Mouse (Mus musculus) C2C12 (cell line): ENCODE measurements around the gene Vps16.

Experiments used
- CEBPB ChIP-seq: IDR thresholded peaks from one replicate; pipeline ENCODE4 v1.6.1; 2011; ENCODE audit warnings: low read depth, mild to moderate bottlenecking, control low read depth, moderate library complexity
- CTCF ChIP-seq: IDR thresholded peaks from one replicate; pipeline ENCODE4 v1.5.1; 2011; ENCODE audit not compliant: control insufficient read depth, insufficient read depth, insufficient read length
- FOSL1 ChIP-seq: IDR thresholded peaks from one replicate; pipeline ENCODE4 v1.8.0; 2011; ENCODE audit warnings: mild to moderate bottlenecking, low read length; ENCODE audit not compliant: poor library complexity, insufficient read depth, severe bottlenecking
- MAX ChIP-seq: IDR thresholded peaks from one replicate; pipeline ENCODE4 v1.6.1; 2011; ENCODE audit warnings: mild to moderate bottlenecking, control low read depth
- MYOD1 ChIP-seq: IDR thresholded peaks from one replicate; pipeline ENCODE4 v1.6.1; 2011; ENCODE audit warnings: low read depth; ENCODE audit not compliant: control insufficient read depth, insufficient read length
- MYOG ChIP-seq: IDR thresholded peaks from one replicate; pipeline ENCODE4 v1.6.1; 2011; ENCODE audit not compliant: control insufficient read depth, insufficient read length; ENCODE audit errors: extremely low read depth
- USF1 ChIP-seq: IDR thresholded peaks from one replicate; pipeline ENCODE4 v1.6.1; 2011; ENCODE audit warnings: low read depth, mild to moderate bottlenecking, control low read depth, moderate library complexity

DNA sequence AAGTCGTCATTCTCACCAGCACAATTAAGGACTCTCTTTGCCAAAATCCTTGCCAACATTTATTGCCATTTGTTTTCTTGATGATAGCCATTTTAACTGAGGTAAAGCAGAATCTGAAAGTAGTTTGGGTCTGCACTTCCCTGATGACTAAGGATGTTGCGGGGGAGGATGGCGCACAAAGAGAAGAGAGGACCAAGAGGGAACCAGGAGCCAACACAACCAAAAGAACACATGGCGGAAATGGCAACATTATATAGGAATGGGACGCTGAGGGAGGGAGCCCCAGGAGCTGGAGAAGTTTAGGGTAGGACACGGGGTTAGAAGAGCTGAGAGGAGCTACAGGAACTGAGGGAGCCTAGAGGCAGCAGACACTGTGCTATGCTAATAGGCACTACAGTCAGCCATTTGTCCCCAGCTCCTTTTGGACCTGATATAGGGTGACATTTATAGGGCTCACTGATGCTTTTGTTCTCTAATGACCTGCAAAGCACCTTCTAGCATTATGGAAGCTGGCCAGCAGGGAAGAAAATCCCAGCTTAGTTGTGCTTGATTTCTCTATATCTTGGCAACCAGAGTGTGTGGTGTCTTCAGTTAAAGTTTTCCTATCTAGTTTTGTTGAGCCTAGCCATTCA lies 52.6 kb downstream of the Vps16 start:
- TF ChIP-seq CTCF (no peak), USF1 (no peak), CEBPB (no peak), MYOD1 (no peak), FOSL1 (no peak), MAX (no peak), MYOG (no peak)
